Mouse (Mus musculus) hindbrain, embryonic 15.5 days (tissue): ENCODE results near the gene Rhou. TPM values are rescaled to one million over a fixed set of nuclear protein-coding genes. Genes with fewer than 3 reads are reported as not detected.
"Not testable (repeated sequence)": the region's sequence is repeated elsewhere in the genome, so short reads cannot be mapped to it uniquely, and the experiment has no call there.

Experiments
- ATAC-seq: fragments of 200-750 bp; cut with Nextera tagmentation; 2 replicates; pipeline ENCODE4 v1.8.0; 2017; ENCODE audit warnings: low read depth, moderate number of reproducible peaks, moderate TSS enrichment; ENCODE audit not compliant: low FRiP score
- H3K27ac ChIP-seq: fragments of 300-500 bp; sonication (generic); replicated peaks from 2 replicates; pipeline ENCODE4 v1.5.1; 2015; ENCODE audit warnings: mild to moderate bottlenecking, inconsistent platforms
- H3K27me3 ChIP-seq: fragments of 300-500 bp; sonication (generic); 2 replicates; pipeline ENCODE4 v1.6.1; 2015; ENCODE audit warnings: control low read depth, inconsistent platforms
- H3K36me3 ChIP-seq: fragments of 300-500 bp; sonication (generic); 2 replicates; pipeline ENCODE4 v1.6.1; 2015; ENCODE audit warnings: control low read depth, inconsistent platforms
- H3K4me1 ChIP-seq: fragments of 300-500 bp; sonication (generic); replicated peaks from 2 replicates; pipeline ENCODE4 v1.6.1; 2015; ENCODE audit warnings: control low read depth, inconsistent platforms
- H3K4me2 ChIP-seq: fragments of 300-500 bp; sonication (generic); 2 replicates; pipeline ENCODE4 v1.6.1; 2015; ENCODE audit warnings: moderate library complexity, mild to moderate bottlenecking, inconsistent platforms
- H3K4me3 ChIP-seq: fragments of 300-500 bp; sonication (generic); 2 replicates; pipeline ENCODE4 v1.5.1; 2015; ENCODE audit warnings: mild to moderate bottlenecking, inconsistent platforms
- H3K9ac ChIP-seq: fragments of 300-500 bp; sonication (generic); 2 replicates; pipeline ENCODE4 v1.6.1; 2015; ENCODE audit warnings: inconsistent platforms
- H3K9me3 ChIP-seq: fragments of 300-500 bp; sonication (generic); 2 replicates; pipeline ENCODE4 v1.6.1; 2016; ENCODE audit warnings: control low read depth, inconsistent platforms
- WGBS: fragments of 180-500 bp; shearing (Covaris S2); methylation state at CpG from one replicate; pipeline ENCODE4 v1.1.7; 2015; 5-methylcytosine and 5-hydroxymethylcytosine counted together
- polyA plus RNA-seq: library from polyadenylated mRNA; unstranded; fragments of >200 nt; fragmentation: Nextera tagmentation; extraction: Ambion mirVana; gene quantifications from 2 replicates; pipeline ENCODE4 v1.2.1, GENCODE M21; 2015

Gene Rhou
- polyA plus RNA-seq, 1 experiment from 2014 or later = 10.5 TPM

DNA sequence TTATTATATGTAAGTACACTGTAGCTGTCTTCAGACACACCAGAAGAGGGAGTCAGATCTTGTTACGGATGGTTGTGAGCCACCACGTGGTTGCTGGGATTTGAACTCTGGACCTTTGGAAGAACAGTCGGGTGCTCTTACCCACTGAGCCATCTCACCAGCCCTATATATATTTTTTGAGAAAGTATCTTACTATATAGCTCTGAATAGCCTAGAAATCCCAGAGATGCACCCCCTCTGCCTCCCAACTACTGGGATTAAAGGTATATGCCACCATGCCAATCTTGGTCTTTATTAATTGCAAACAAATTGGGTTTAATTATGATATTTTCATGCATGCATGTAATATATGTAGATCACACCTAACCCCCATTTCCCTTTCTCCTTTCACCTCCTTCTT lies 22.0 kb upstream of the Rhou start:
- ATAC-seq, H3K4me2 ChIP-seq, H3K9ac ChIP-seq, H3K27ac ChIP-seq, H3K36me3 ChIP-seq, H3K9me3 ChIP-seq, H3K4me3 ChIP-seq: not testable (repeated sequence)
- WGBS = 81% methylated on average over 3 of the region's 3 CpGs
- Histone ChIP-seq H3K27me3 (0 out of 2 replicates have a peak, but pooled peaks cover 11% of the 10 kb centered on the region), H3K4me1 (peaks cover 17% of the 10 kb centered on the region)

- H3K4me2 ChIP-seq = no peak overlapping the region
- H3K27me3 ChIP-seq = 0 out of 2 replicates have a peak, but pooled peaks cover 7% of the 10 kb centered on the region
- peaks cover 17% of the 10 kb centered on the region for H3K4me1 ChIP-seq
- H3K4me3 ChIP-seq = no peak overlapping the region
- H3K36me3 ChIP-seq = no peaks in the 10 kb centered on the region
- no peaks in the 10 kb centered on the region for H3K9me3 ChIP-seq
- H3K9ac ChIP-seq = no peak overlapping the region
- H3K27ac ChIP-seq = no peak overlapping the region
- WGBS = 84% methylated on average over 4 of the region's 4 CpGs
- no peak for ATAC-seq
Measured at GRCm38 (mm10) chr8:123632257-123632656, 21.5 kb upstream of the Rhou start.

GRCm38 (mm10) chr8:123633801-123634200 lies 19.9 kb upstream of the Rhou start:
- Histone ChIP-seq H3K36me3 (no peaks in the 10 kb centered on the region), H3K4me1 (peaks cover 12% of the 10 kb centered on the region), H3K27me3 (0 out of 2 replicates have a peak, but pooled peaks cover 7% of the 10 kb centered on the region), H3K4me2 (no peak overlapping the region), H3K4me3 (no peak overlapping the region), H3K9ac (no peak overlapping the region), H3K27ac (no peak overlapping the region), H3K9me3 (no peaks in the 10 kb centered on the region)
- WGBS = 64% methylated on average over 7 of the region's 7 CpGs
- no peak for ATAC-seq

DNA sequence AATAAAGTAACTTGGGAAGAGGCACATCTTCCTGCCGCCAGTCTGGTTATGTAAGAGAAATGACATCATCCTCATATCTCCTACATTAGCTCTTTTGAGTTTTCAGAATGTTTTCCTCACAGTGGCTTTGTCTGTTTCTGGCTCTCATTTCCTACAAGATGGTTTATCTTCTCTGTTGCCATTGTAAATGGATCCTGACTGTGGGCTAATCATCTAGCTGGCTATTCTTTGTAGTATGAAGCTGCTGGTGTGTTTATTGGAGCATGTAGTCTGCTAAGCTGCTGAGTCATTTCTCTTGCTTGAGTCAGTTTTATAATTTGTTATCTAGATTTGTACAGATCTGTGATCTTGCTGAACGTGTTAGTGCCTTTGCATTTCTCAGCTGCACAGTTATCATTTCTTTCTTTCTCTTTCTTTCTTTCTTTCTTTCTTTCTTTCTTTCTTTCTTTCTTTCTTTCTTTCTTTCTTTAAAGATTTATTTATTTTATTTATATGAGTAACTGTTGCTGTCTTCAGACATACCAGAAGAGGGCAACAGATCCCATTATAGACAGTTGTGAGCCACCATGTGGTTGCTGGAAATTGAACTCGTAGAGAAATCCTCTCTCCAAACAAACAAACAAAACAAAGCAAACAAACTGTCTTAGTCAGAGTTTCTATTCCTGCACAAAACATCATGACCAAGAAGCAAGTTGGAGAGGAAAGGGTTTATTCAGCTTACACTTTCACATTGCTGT lies 19.2 kb upstream of the Rhou start:
- 0 out of 2 replicates have a peak, but pooled peaks cover 7% of the 10 kb centered on the region for H3K27me3 ChIP-seq
- no peak for ATAC-seq
- H3K4me1 ChIP-seq = 0 out of 2 replicates have a peak, but pooled peaks cover 5% of the 10 kb centered on the region
- H3K4me3 ChIP-seq = no peak overlapping the region
- WGBS = 48% methylated on average over 3 of the region's 3 CpGs
- no peaks in the 10 kb centered on the region for H3K36me3 ChIP-seq
- H3K9ac ChIP-seq = no peak overlapping the region
- no peak overlapping the region for H3K27ac ChIP-seq
- no peaks in the 10 kb centered on the region for H3K9me3 ChIP-seq
- H3K4me2 ChIP-seq = no peak overlapping the region

GRCm38 (mm10) chr8:123635671-123636070 lies 18.1 kb upstream of the Rhou start:
- H3K36me3 ChIP-seq = no peaks in the 10 kb centered on the region
- no peak overlapping the region for H3K27ac ChIP-seq
- no peak for ATAC-seq
- H3K4me1 ChIP-seq = 0 out of 2 replicates have a peak, but pooled peaks cover 2% of the 10 kb centered on the region
- H3K4me3 ChIP-seq = no peak overlapping the region
- H3K27me3 ChIP-seq = 0 out of 2 replicates have a peak, but pooled peaks cover 4% of the 10 kb centered on the region
- H3K4me2 ChIP-seq = no peak overlapping the region
- H3K9ac ChIP-seq = no peak overlapping the region
- 82% methylated on average over 11 of the region's 11 CpGs for WGBS
- no peaks in the 10 kb centered on the region for H3K9me3 ChIP-seq

GRCm38 (mm10) chr8:123643330-123644051 lies 10.2 kb upstream of the Rhou start:
- 16% methylated on average over 25 of the region's 25 CpGs for WGBS
- Histone ChIP-seq H3K4me1 (peaks cover 8% of the 10 kb centered on the region), H3K27me3 (no peaks in the 10 kb centered on the region; the same call in 1 of the 2 replicates), H3K4me3 (peak overlapping the region; percentile 27), H3K27ac (no peak overlapping the region), H3K4me2 (peak overlapping the region; percentile 55), H3K36me3 (no peaks in the 10 kb centered on the region), H3K9ac (no peak overlapping the region; the same call in 1 of the 2 replicates), H3K9me3 (no peaks in the 10 kb centered on the region)
- ATAC-seq = no peak

DNA sequence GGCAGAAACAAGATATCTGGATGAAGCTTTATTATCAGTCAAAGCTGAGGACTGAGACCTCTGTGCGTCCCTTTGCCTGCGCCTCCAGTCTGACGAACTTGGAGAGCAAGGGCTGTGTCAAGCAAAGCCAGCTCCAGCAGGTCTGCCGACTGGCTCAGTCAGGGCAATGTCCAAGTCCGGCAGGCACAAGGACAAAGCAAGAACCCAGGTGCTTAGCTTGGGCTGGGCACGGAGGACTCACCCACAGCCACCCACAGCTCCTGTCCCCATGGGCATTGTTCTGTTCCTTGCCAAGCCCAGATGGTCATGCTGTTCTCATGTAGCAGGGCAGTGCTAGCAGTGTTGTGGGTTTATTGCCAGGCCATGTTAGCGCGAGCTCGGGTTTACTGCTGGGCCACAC lies 8.5 kb upstream of the Rhou start:
- ATAC-seq = no peak
- Histone ChIP-seq H3K9me3 (no peaks in the 10 kb centered on the region), H3K9ac (no peak overlapping the region), H3K4me3 (no peak overlapping the region), H3K27ac (no peak overlapping the region), H3K36me3 (no peaks in the 10 kb centered on the region), H3K4me1 (peaks cover 8% of the 10 kb centered on the region), H3K4me2 (no peak overlapping the region), H3K27me3 (no peaks in the 10 kb centered on the region; the same call in 1 of the 2 replicates)
- 78% methylated on average over 9 of the region's 9 CpGs for WGBS

GRCm38 (mm10) chr8:123648245-123649170 lies 5.2 kb upstream of the Rhou start:
- Histone ChIP-seq H3K4me1 (peaks cover 9% of the 10 kb centered on the region), H3K36me3 (no peaks in the 10 kb centered on the region), H3K27me3 (no peaks in the 10 kb centered on the region), H3K4me2 (no peak overlapping the region), H3K9me3 (no peaks in the 10 kb centered on the region), H3K4me3 (no peak overlapping the region), H3K9ac (no peak overlapping the region), H3K27ac (no peak overlapping the region)
- ATAC-seq = no peak
- WGBS = 79% methylated on average over 17 of the region's 17 CpGs

DNA sequence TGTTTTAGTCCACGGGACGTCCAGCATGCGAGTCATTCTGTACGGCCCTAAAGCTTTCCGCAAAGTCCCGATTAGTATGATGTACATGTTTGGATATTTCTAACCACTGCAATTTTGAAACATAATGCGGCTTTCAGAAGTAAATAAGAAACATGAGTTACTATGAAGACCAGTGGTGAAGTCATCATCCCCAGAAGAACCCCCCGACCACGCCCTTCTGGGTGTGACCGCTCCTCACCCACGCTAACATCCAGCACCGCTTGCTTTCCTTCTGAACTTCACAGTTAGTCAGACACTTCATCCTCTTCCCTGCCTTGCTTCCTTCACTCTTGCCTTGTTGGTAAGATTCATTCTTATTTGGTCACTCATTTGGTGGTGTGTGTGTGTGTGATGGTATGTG lies 4.2 kb upstream of the Rhou start:
- no peak overlapping the region for H3K4me2 ChIP-seq
- 91% methylated on average over 12 of the region's 12 CpGs for WGBS
- ATAC-seq = no peak

GRCm38 (mm10) chr8:123651390-123652098 lies 2.2 kb upstream of the Rhou start:
- no peak overlapping the region for H3K9ac ChIP-seq

More for the DNA sequence above, 4.2 kb upstream of the Rhou start:
- Histone ChIP-seq H3K27ac (no peak overlapping the region), H3K4me1 (peaks cover 4% of the 10 kb centered on the region; the same call in 1 of the 2 replicates), H3K36me3 (no peaks in the 10 kb centered on the region), H3K9ac (no peak overlapping the region), H3K9me3 (no peaks in the 10 kb centered on the region), H3K27me3 (no peaks in the 10 kb centered on the region), H3K4me3 (no peak overlapping the region)

DNA sequence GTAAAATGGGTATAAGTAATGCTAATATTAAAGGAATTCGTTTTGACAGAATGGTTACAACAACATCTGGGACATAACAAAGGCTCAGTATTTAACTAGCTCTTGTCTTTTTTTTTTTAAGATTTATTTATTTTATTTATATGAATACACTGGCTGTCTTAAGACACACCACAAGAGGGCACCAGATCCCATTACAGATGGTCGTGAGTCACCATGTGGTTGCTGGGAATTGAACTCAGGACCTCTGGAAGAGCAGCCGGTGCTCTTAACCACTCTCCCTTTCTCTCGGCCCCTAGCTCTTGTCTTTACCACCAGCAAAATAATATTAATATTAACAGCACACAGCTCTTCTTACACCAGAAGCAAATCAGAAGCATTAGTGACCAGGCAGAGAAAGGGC lies 1.1 kb upstream of the Rhou start:
- H3K4me1 ChIP-seq = peaks cover 20% of the 10 kb centered on the region
- no peaks in the 10 kb centered on the region for H3K27me3 ChIP-seq
- WGBS = 57% methylated on average over 4 of the region's 4 CpGs
- H3K27ac ChIP-seq = peak overlapping the region; percentile 89; the same call in 1 of the 2 replicates
- H3K9me3 ChIP-seq = no peaks in the 10 kb centered on the region
- no peak overlapping the region for H3K4me2 ChIP-seq
- no peak overlapping the region for H3K4me3 ChIP-seq
- H3K9ac ChIP-seq = no peak overlapping the region
- peaks cover 18% of the 10 kb centered on the region for H3K36me3 ChIP-seq
- ATAC-seq = no peak

More at GRCm38 (mm10) chr8:123651390-123652098, 2.2 kb upstream of the Rhou start:
- H3K36me3 ChIP-seq = peaks cover 9% of the 10 kb centered on the region; the same call in 1 of the 2 replicates
- H3K27ac ChIP-seq = no peak overlapping the region
- no peaks in the 10 kb centered on the region for H3K27me3 ChIP-seq
- no peak overlapping the region for H3K4me3 ChIP-seq
- no peak overlapping the region for H3K4me2 ChIP-seq
- ATAC-seq = no peak
- 91% methylated on average over 5 of the region's 5 CpGs for WGBS
- no peaks in the 10 kb centered on the region for H3K9me3 ChIP-seq
- peaks cover 20% of the 10 kb centered on the region for H3K4me1 ChIP-seq
